Mouse (Mus musculus) ES-Bruce4 (cell line): ENCODE results near the gene Rtn3. TPM values are rescaled to one million over a fixed set of nuclear protein-coding genes. Genes with fewer than 3 reads are reported as not detected.

Experiments
- H3K27ac ChIP-seq: 2 replicates; pipeline ENCODE4 v1.5.1; 2012; ENCODE audit warnings: low read length, inconsistent platforms; ENCODE audit not compliant: insufficient read depth
- H3K27me3 ChIP-seq: 2 replicates; pipeline ENCODE4 v1.6.1; 2012; ENCODE audit warnings: mild to moderate bottlenecking, low read length, inconsistent platforms; ENCODE audit not compliant: control insufficient read depth, poor library complexity, insufficient read depth, severe bottlenecking
- H3K36me3 ChIP-seq: 2 replicates; pipeline ENCODE4 v1.6.1; 2012; ENCODE audit warnings: inconsistent platforms, mild to moderate bottlenecking, low read length, moderate library complexity; ENCODE audit not compliant: control insufficient read depth, poor library complexity, insufficient read depth, severe bottlenecking
- H3K4me1 ChIP-seq: one replicate; pipeline ENCODE4 v1.8.1; 2011; ENCODE audit warnings: low read length; ENCODE audit not compliant: control insufficient read depth, insufficient read depth
- H3K4me3 ChIP-seq: 2 replicates; pipeline ENCODE4 v1.5.1; 2011; ENCODE audit warnings: low read depth, mild to moderate bottlenecking, low read length
- H3K9ac ChIP-seq: 2 replicates; pipeline ENCODE4 v1.6.1; 2012; ENCODE audit warnings: low read depth, mild to moderate bottlenecking, inconsistent platforms; ENCODE audit not compliant: poor library complexity, severe bottlenecking
- H3K9me3 ChIP-seq: replicated peaks from 2 replicates; pipeline ENCODE4 v1.6.1; 2012; ENCODE audit warnings: mild to moderate bottlenecking, low read length, inconsistent platforms; ENCODE audit not compliant: control insufficient read depth, poor library complexity, insufficient read depth, severe bottlenecking
- CTCF ChIP-seq: IDR thresholded peaks from one replicate; pipeline ENCODE4 v1.8.1; 2011; ENCODE audit warnings: low read depth, low read length
- EP300 ChIP-seq: IDR thresholded peaks from 2 replicates; pipeline ENCODE4 v1.6.1; 2011; ENCODE audit warnings: low read depth, low read length; ENCODE audit not compliant: insufficient read depth
- POLR2A ChIP-seq: IDR thresholded peaks from one replicate; pipeline ENCODE4 v1.8.1; 2011; ENCODE audit warnings: low read length; ENCODE audit not compliant: insufficient read depth
- polyA plus RNA-seq: library from polyadenylated mRNA; stranded (reverse); fragments of >200 nt; gene quantifications from 2 replicates; pipeline ENCODE4 v1.2.4, GENCODE M21; 2011; ENCODE audit warnings: low read depth; ENCODE audit not compliant: missing spikeins, insufficient read depth, insufficient read length

Gene Rtn3
- polyA plus RNA-seq, 1 experiment = 162 TPM

DNA sequence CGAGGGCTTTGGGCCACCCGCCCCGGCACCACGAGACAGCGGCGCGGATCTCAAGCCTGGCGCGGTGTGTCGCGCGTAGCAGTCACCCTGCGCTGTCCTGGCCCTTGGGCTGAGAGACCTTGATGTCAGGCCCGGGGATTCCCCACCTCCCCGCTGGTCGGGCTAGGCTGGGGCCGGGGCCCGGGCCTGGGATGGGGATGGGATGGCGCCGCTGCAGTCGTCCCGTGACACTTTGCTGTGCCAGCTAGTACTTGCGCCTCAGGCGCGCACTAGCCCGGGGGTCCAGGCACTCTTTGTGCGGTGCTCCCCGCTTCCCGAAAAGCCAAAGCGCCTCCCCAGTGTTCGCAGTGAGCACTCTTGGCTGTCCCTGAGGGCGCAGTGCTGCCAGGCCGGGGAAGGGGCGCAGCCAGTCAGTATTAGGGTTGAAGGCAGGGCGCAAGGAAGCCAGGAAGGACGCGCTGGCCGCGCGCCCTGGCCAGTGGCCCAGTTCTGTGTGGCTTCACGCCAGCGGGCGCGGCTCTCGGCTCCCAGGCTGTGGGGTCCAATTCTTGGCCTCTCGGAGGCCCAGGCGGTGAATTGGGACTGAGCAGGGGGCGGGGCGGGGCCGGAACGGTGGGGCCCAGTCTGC lies 59.9 kb downstream of the Rtn3 start:
- H3K9ac ChIP-seq = peak overlapping the region; percentile 17
- no peak for TF ChIP-seq EP300
- TF ChIP-seq POLR2A = no peak
- no peak for TF ChIP-seq CTCF
- peak overlapping the region; percentile 48 for H3K4me3 ChIP-seq
- H3K4me1 ChIP-seq = no peaks in the 10 kb centered on the region
- 0 out of 2 replicates have a peak, but pooled peaks cover 4% of the 10 kb centered on the region for H3K36me3 ChIP-seq
- H3K27me3 ChIP-seq = no peaks in the 10 kb centered on the region
- no peaks in the 10 kb centered on the region for H3K9me3 ChIP-seq
- no peak overlapping the region for H3K27ac ChIP-seq

- no peaks in the 10 kb centered on the region for H3K4me1 ChIP-seq
These were observed 60.4 kb downstream of the Rtn3 start for GRCm38 (mm10) chr19:7422656-7423027.

DNA sequence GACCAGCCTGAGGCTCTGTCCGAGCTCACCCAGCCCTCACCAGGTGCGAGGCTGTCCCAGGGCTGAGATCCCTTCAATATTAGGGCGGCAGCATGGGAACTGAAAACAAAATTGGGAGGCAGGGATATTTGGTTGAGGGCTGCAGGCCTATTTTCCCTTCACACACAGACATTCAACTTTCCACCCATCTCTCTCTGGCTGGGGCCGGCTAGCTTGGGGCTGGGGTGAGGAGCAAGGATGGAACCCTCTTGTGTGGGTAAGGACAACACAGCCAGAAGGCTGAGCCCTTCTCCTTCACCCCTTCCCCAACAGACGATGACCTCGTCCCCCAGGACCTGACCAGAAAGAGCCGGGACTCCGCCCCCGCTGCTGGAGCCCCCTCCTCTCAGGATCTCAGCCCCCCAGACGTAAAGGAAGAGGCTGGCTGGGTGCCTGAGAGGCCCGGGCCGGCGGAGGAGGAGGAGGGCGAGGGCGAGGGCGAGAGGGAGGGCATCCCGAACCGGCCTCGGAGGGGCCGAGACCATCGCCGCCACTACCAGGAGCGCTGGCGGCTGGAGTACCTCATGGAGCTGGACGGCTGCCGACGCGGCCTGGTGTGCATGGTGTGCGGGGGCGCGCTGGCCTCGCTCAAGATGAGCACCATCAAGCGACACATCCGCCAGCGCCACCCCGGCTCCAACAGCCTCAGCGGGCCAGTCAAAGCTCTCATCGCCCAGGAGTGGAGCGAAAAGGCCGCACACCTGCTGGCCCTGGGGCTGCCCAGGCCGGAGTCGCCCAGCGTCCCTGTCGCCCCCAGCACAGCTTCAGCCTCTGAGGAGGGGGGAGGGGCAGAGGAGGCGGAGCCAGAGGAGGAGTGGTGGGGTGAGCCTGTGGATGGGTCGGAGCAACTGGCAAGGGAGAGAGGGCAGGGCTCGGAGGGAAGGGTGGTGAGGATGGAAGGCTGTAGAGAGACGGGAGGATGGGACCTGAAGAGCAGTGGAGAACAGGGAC lies 61.2 kb downstream of the Rtn3 start:
- Histone ChIP-seq H3K4me3 (peak overlapping the region; percentile 48), H3K9me3 (no peaks in the 10 kb centered on the region), H3K4me1 (no peaks in the 10 kb centered on the region), H3K27me3 (no peaks in the 10 kb centered on the region), H3K36me3 (0 out of 2 replicates have a peak, but pooled peaks cover 2% of the 10 kb centered on the region), H3K9ac (peak overlapping the region; percentile 23; the same call in 1 of the 2 replicates), H3K27ac (no peak overlapping the region)
- TF ChIP-seq EP300 (no peak), CTCF (no peak), POLR2A (no peak)

More at GRCm38 (mm10) chr19:7422656-7423027, 60.4 kb downstream of the Rtn3 start:
- Histone ChIP-seq H3K27me3 (no peaks in the 10 kb centered on the region), H3K27ac (no peak overlapping the region), H3K4me3 (peak overlapping the region; percentile 48), H3K9me3 (no peaks in the 10 kb centered on the region), H3K9ac (peak overlapping the region; percentile 17; the same call in 1 of the 2 replicates), H3K36me3 (0 out of 2 replicates have a peak, but pooled peaks cover 2% of the 10 kb centered on the region)
- TF ChIP-seq POLR2A (no peak), EP300 (no peak)

GRCm38 (mm10) chr19:7420841-7421601 lies 62.1 kb downstream of the Rtn3 start:
- H3K36me3 ChIP-seq = no peaks in the 10 kb centered on the region
- no peak overlapping the region for H3K4me3 ChIP-seq
- H3K27ac ChIP-seq = no peak overlapping the region
- no peak overlapping the region for H3K9ac ChIP-seq
- TF ChIP-seq CTCF = no peak
- no peak for TF ChIP-seq POLR2A
- TF ChIP-seq EP300 = no peak
- no peaks in the 10 kb centered on the region for H3K27me3 ChIP-seq
- H3K4me1 ChIP-seq = no peaks in the 10 kb centered on the region
- no peaks in the 10 kb centered on the region for H3K9me3 ChIP-seq

- Histone ChIP-seq H3K4me1 (no peaks in the 10 kb centered on the region), H3K27ac (no peak overlapping the region), H3K4me3 (no peak overlapping the region), H3K9me3 (no peaks in the 10 kb centered on the region), H3K36me3 (no peaks in the 10 kb centered on the region), H3K27me3 (no peaks in the 10 kb centered on the region), H3K9ac (no peak overlapping the region)
- TF ChIP-seq CTCF (no peak), EP300 (no peak), POLR2A (no peak)
These were observed 63.0 kb downstream of the Rtn3 start for GRCm38 (mm10) chr19:7420108-7420507.
